Mouse (Mus musculus) myocyte (in vitro differentiated cells): ENCODE measurements around the gene Kansl3. TPM values are rescaled to one million over a fixed set of nuclear protein-coding genes. Genes with fewer than 3 reads are reported as not detected.

Source experiments
- H3K27me3 ChIP-seq: one replicate; pipeline ENCODE4 v1.6.1; 2011; ENCODE audit not compliant: control insufficient read depth, insufficient read depth, insufficient read length
- H3K36me3 ChIP-seq: one replicate; pipeline ENCODE4 v1.6.1; 2011; ENCODE audit not compliant: control insufficient read depth, insufficient read depth
- H3K4me2 ChIP-seq: one replicate; pipeline ENCODE4 v1.6.1; 2011; ENCODE audit warnings: low read depth, control low read depth
- H3K4me3 ChIP-seq: one replicate; pipeline ENCODE4 v1.5.1; 2011; ENCODE audit warnings: mild to moderate bottlenecking, control low read depth, moderate library complexity
- H3K79me2 ChIP-seq: one replicate; pipeline ENCODE4 v1.6.1; 2011; ENCODE audit not compliant: control insufficient read depth, insufficient read depth
- H3ac ChIP-seq: one replicate; pipeline ENCODE4 v1.6.1; 2011; ENCODE audit not compliant: control insufficient read depth, insufficient read length
- CEBPB ChIP-seq: IDR thresholded peaks from 2 replicates; pipeline ENCODE4 v1.6.1; 2011; ENCODE audit warnings: mild to moderate bottlenecking, moderate library complexity; ENCODE audit not compliant: poor library complexity, insufficient read depth, severe bottlenecking
- E2F4 ChIP-seq: IDR thresholded peaks from one replicate; pipeline ENCODE4 v1.6.1; 2011; ENCODE audit warnings: mild to moderate bottlenecking, control low read depth, moderate library complexity; ENCODE audit not compliant: insufficient read depth
- MAX ChIP-seq: IDR thresholded peaks from one replicate; pipeline ENCODE4 v1.6.1; 2011; ENCODE audit warnings: low read depth, mild to moderate bottlenecking, control low read depth
- MYOD1 ChIP-seq, 3 experiments: IDR thresholded peaks; one replicate each; pipeline ENCODE4 v1.6.1; 2011; ENCODE audit warnings: control low read depth in 2 of 3, low read depth in 2 of 3, mild to moderate bottlenecking in 2 of 3, moderate library complexity in 1 of 3; ENCODE audit not compliant: insufficient read length in 2 of 3, control insufficient read depth in 1 of 3
- MYOG ChIP-seq, 3 experiments: IDR thresholded peaks; one replicate each; pipeline ENCODE4 v1.6.1; 2011; ENCODE audit warnings: control low read depth in 2 of 3, low read depth in 2 of 3, mild to moderate bottlenecking in 2 of 3; ENCODE audit not compliant: insufficient read length in 2 of 3, control insufficient read depth in 1 of 3, insufficient read depth in 1 of 3
- POLR2A ChIP-seq: IDR thresholded peaks from one replicate; pipeline ENCODE4 v1.6.1; 2011; ENCODE audit warnings: low read depth, mild to moderate bottlenecking, control low read depth, moderate library complexity; ENCODE audit not compliant: insufficient read length
- POLR2AphosphoS2 ChIP-seq: IDR thresholded peaks from one replicate; pipeline ENCODE4 v1.6.1; 2011; ENCODE audit warnings: low read depth, control low read depth; ENCODE audit not compliant: insufficient read length
- REST ChIP-seq: IDR thresholded peaks from one replicate; pipeline ENCODE4 v1.6.1; 2011; ENCODE audit warnings: mild to moderate bottlenecking, control low read depth, moderate library complexity; ENCODE audit not compliant: insufficient read depth, insufficient read length
- SRF ChIP-seq: IDR thresholded peaks from one replicate; pipeline ENCODE4 v1.6.1; 2011; ENCODE audit warnings: low read depth; ENCODE audit not compliant: control insufficient read depth, insufficient read length
- TCF12 ChIP-seq: IDR thresholded peaks from one replicate; pipeline ENCODE4 v1.6.1; 2011; ENCODE audit warnings: mild to moderate bottlenecking, control low read depth; ENCODE audit not compliant: poor library complexity, insufficient read depth, severe bottlenecking
- TCF3 ChIP-seq: IDR thresholded peaks from one replicate; pipeline ENCODE4 v1.6.1; 2011; ENCODE audit warnings: low read depth, control low read depth; ENCODE audit not compliant: insufficient read length
- USF1 ChIP-seq: IDR thresholded peaks from one replicate; pipeline ENCODE4 v1.6.1; 2011; ENCODE audit warnings: low read depth, mild to moderate bottlenecking, control low read depth, moderate library complexity
- polyA plus RNA-seq: library from polyadenylated mRNA; unstranded; fragments of >200 nt; fragmentation: generic; extraction: Trizol; gene quantifications from one replicate; pipeline ENCODE4 v1.2.1, GENCODE M21; 2012; ENCODE audit warnings: missing spikeins

The Kansl3 gene
- polyA plus RNA-seq, 1 experiment: 35.7 TPM

DNA sequence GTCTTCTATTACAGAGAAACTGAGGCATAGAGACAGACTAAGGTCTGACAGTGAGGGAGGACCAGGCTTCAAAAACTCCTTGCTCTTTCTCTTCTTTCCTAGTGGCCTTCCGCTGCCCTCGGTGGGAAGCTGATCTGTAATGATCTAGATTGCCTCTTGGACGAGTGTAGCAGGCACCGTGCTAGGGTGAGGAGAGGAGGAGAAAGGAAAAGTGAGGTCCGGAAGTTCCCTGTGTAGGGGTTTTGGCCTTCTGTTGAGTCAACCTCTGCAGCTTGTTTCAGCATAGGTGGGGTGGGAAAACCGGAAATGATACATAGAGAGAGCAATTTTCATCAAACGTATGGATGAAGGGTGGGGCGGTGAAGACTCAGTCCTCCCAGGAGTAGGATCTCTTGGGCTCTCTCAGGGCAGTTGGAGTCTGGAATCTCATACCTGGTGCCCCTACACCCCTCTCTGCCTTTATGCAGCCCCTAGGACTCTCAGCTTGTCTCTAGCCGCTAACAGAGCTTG lies 60.0 kb downstream of the Kansl3 start:
- peaks cover 59% of the 10 kb centered on the region for H3K79me2 ChIP-seq
- peaks cover 32% of the 10 kb centered on the region for H3K36me3 ChIP-seq
- peak overlapping the region; percentile 87 for H3K4me3 ChIP-seq
- H3K27me3 ChIP-seq: no peaks in the 10 kb centered on the region
- H3K4me2 ChIP-seq: peak overlapping the region; percentile 98
- peak overlapping the region; percentile 88 for H3ac ChIP-seq
- TF ChIP-seq E2F4 (no peak), CEBPB (0 out of 2 replicates have a peak, but pooled peaks have one; percentile 14)

DNA sequence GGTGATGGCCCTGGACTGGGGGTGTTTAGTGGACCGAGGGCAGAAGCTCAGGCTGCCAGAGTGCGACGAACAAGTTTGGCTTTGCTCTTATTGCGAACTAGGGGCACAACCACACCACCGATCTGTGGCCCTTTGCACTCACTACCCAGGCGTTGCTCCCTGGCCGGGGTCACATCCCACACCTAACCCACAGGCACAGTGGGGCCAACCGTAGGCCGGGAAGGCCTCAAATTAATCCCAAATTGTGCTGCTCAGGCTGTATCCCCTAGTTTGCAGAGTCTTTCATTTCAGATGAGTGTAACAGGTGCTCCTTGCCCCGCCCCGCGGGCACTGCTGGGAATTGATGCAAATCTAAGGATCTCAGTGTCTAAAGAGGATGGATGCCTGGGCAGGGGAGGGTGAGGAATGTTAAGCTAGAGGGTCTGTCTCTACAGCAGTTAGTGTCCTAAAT lies 60.5 kb downstream of the Kansl3 start:
- TF ChIP-seq POLR2A (peak; percentile 41), MYOD1 (IDR thresholded peaks at IDR 0.05; ENCODE audit: control insufficient read depth in 1 of 3, insufficient read length in 2 of 3, low read depth in 2 of 3) (peak in 2 of 3 experiments; percentile 66 to 72), MYOG (IDR thresholded peaks at IDR 0.05; ENCODE audit: control insufficient read depth in 1 of 3, insufficient read depth in 1 of 3, insufficient read length in 2 of 3, low read depth in 2 of 3) (peak in 2 of 3 experiments; percentile 27 to 60), SRF (no peak)
- Histone ChIP-seq H3K27me3 (no peaks in the 10 kb centered on the region), H3K79me2 (peaks cover 55% of the 10 kb centered on the region), H3K4me3 (peak overlapping the region; percentile 87), H3K36me3 (peaks cover 30% of the 10 kb centered on the region), H3ac (peak overlapping the region; percentile 88), H3K4me2 (peak overlapping the region; percentile 98)

- H3K79me2 ChIP-seq: peaks cover 47% of the 10 kb centered on the region
- peaks cover 23% of the 10 kb centered on the region for H3K36me3 ChIP-seq
- peak; percentile 52 to 98 (median 90) for TF ChIP-seq MYOG (IDR thresholded peaks at IDR 0.05; ENCODE audit: control insufficient read depth in 1 of 3, insufficient read depth in 1 of 3, insufficient read length in 2 of 3, low read depth in 2 of 3)
- TF ChIP-seq POLR2AphosphoS2: peak; percentile 100
- TF ChIP-seq MAX: no peak
- TF ChIP-seq MYOD1 (IDR thresholded peaks at IDR 0.05; ENCODE audit: control insufficient read depth in 1 of 3, insufficient read length in 2 of 3, low read depth in 2 of 3): peak; percentile 30 to 96 (median 90)
- peak; percentile 89 for TF ChIP-seq TCF12
- TF ChIP-seq POLR2A: peak; percentile 100
- peak; percentile 75 for TF ChIP-seq TCF3
- TF ChIP-seq REST: peak; percentile 38
- no peak for TF ChIP-seq USF1
- peak; percentile 9 for TF ChIP-seq SRF
- 0 out of 2 replicates have a peak, but pooled peaks have one; percentile 3 for TF ChIP-seq CEBPB
- TF ChIP-seq E2F4: peak; percentile 26
- H3K4me2 ChIP-seq: peak within 1 kb of the TSS; percentile 98
- H3K4me3 ChIP-seq: peak within 1 kb of the TSS; percentile 87
- H3ac ChIP-seq: peak within 1 kb of the TSS; percentile 88
- no peaks in the 10 kb centered on the region for H3K27me3 ChIP-seq
Measured at GRCm38 (mm10) chr1:36307495-36308280, 61.3 kb downstream of the Kansl3 start, which contains the start of gene Arid5a. Gene Arid5a, plus strand, starts transcription at chr1:36307733.

GRCm38 (mm10) chr1:36307121-36307494 lies 61.9 kb downstream of the Kansl3 start:
- TF ChIP-seq MYOD1 (IDR thresholded peaks at IDR 0.05; ENCODE audit: control insufficient read depth in 1 of 3, insufficient read length in 2 of 3, low read depth in 2 of 3) (no peak), MYOG (IDR thresholded peaks at IDR 0.05; ENCODE audit: control insufficient read depth in 1 of 3, insufficient read depth in 1 of 3, insufficient read length in 2 of 3, low read depth in 2 of 3) (no peak), POLR2AphosphoS2 (no peak), E2F4 (no peak), REST (no peak), POLR2A (no peak), MAX (no peak), CEBPB (no peak), TCF3 (no peak), USF1 (no peak), TCF12 (no peak), SRF (no peak)

DNA sequence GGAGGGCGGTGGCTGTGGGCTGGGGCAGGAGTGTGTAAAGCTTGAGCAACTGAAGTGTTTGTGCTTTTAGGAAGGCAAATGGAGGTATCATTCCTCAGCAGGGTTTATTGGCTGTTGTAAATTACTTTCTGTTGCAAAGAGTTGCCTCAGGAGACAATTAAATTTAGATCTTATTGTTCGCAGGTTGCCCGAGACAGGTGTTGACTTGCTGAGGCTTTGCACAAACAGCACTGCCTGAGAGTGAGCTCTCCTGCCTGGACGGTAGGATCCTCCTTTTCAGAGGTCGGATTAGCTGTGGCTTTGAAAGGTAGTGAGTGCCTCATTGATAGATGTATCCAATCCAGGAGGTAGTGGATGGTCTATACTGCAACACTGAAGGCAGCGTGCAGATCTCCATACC lies 62.9 kb downstream of the Kansl3 start:
- no peak for TF ChIP-seq MYOD1 (IDR thresholded peaks at IDR 0.05; ENCODE audit: control insufficient read depth in 1 of 3, insufficient read length in 2 of 3, low read depth in 2 of 3)
- TF ChIP-seq MYOG (IDR thresholded peaks at IDR 0.05; ENCODE audit: control insufficient read depth in 1 of 3, insufficient read depth in 1 of 3, insufficient read length in 2 of 3, low read depth in 2 of 3): no peak
- no peak for TF ChIP-seq E2F4
- TF ChIP-seq REST: no peak
- TF ChIP-seq SRF: no peak
- TF ChIP-seq MAX: no peak
- TF ChIP-seq POLR2AphosphoS2: no peak
- no peak for TF ChIP-seq TCF3
- TF ChIP-seq POLR2A: no peak
- no peak for TF ChIP-seq CEBPB
- no peak for TF ChIP-seq USF1
- TF ChIP-seq TCF12: no peak
- Histone ChIP-seq H3K4me3 (no peak overlapping the region), H3K27me3 (no peaks in the 10 kb centered on the region), H3K79me2 (peaks cover 31% of the 10 kb centered on the region), H3K36me3 (peaks cover 9% of the 10 kb centered on the region), H3K4me2 (peak overlapping the region; percentile 69), H3ac (no peak overlapping the region)

More at GRCm38 (mm10) chr1:36307121-36307494, 61.9 kb downstream of the Kansl3 start:
- H3K4me2 ChIP-seq: peak overlapping the region; percentile 69
- H3ac ChIP-seq: peak overlapping the region; percentile 88
- peaks cover 41% of the 10 kb centered on the region for H3K79me2 ChIP-seq
- H3K4me3 ChIP-seq: peak overlapping the region; percentile 87
- H3K27me3 ChIP-seq: no peaks in the 10 kb centered on the region
- H3K36me3 ChIP-seq: peaks cover 17% of the 10 kb centered on the region
